Mouse (Mus musculus) CH12.LX (cell line): ENCODE data around the gene Dppa5a.

Experiments used
- CTCF ChIP-seq, 2 experiments: IDR thresholded peaks in 1 of 2; conservative IDR thresholded peaks in 1 of 2; 2 replicates each; pipeline ENCODE4 v1.5.1; 2011 to 2012; ENCODE audit warnings: low read depth in 2 of 2, low read length in 2 of 2, improper control_type of control experiment in 1 of 2, inconsistent platforms in 1 of 2, mild to moderate bottlenecking in 1 of 2, moderate library complexity in 1 of 2
- ELF1 ChIP-seq: IDR thresholded peaks from 2 replicates; pipeline ENCODE4 v1.6.1; 2014; ENCODE audit warnings: low read depth, mild to moderate bottlenecking, inconsistent platforms, low read length, improper control_type of control experiment
- GABPA ChIP-seq: IDR thresholded peaks from 2 replicates; pipeline ENCODE4 v1.6.1; 2012; ENCODE audit warnings: low read depth, low read length, improper control_type of control experiment, inconsistent platforms; ENCODE audit not compliant: insufficient replicate concordance
- HCFC1 ChIP-seq: IDR thresholded peaks from 2 replicates; pipeline ENCODE4 v1.6.1; 2012; ENCODE audit warnings: low read depth, mild to moderate bottlenecking, inconsistent platforms, low read length, improper control_type of control experiment
- MXI1 ChIP-seq: IDR thresholded peaks from 2 replicates; pipeline ENCODE4 v1.6.1; 2011; ENCODE audit warnings: mild to moderate bottlenecking, low read depth, low read length, improper control_type of control experiment
- POLR2A ChIP-seq: IDR thresholded peaks from 2 replicates; pipeline ENCODE4 v1.6.1; 2011; ENCODE audit warnings: low read depth, mild to moderate bottlenecking, improper control_type of control experiment, low read length
- RAD21 ChIP-seq: IDR thresholded peaks from 2 replicates; pipeline ENCODE4 v1.6.1; 2011; ENCODE audit warnings: low read depth, mild to moderate bottlenecking, low read length, improper control_type of control experiment, moderate library complexity
- TBP ChIP-seq: conservative IDR thresholded peaks from 2 replicates; pipeline ENCODE4 v1.6.1; 2011; ENCODE audit warnings: low read depth, low read length, improper control_type of control experiment
- ZKSCAN1 ChIP-seq: IDR thresholded peaks from 2 replicates; pipeline ENCODE4 v1.6.1; 2012; ENCODE audit warnings: low read depth, inconsistent platforms, low read length, improper control_type of control experiment, borderline replicate concordance
- ZNF384 ChIP-seq: IDR thresholded peaks from 2 replicates; pipeline ENCODE4 v1.6.1; 2012; ENCODE audit warnings: low read depth, low read length, improper control_type of control experiment, inconsistent platforms

DNA sequence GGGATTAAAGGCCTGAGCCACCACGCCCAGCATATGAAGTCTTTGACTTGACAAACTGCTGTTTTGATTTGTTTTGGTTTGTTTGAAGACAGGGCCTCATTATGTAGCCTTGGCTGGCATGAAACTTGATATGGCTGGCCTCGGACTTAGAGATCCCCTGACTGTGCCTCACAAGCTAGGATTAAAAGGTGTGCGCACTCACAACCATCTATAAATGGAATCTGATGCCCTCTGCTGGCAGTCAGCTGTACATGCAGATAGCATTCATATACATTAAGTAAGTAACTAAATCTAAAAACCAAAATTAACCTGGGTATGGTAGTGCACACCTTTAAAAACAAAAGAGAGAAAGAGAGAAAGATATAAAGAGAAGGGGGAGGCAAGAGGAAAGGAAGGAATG, 17.9 kb upstream of the Dppa5a start:
- TF ChIP-seq ELF1 (no peak), POLR2A (no peak), MXI1 (no peak), CTCF (conservative IDR thresholded peaks at IDR 0.05 in 1 of 2, IDR thresholded peaks at IDR 0.05 in 1 of 2; ENCODE audit: low read depth in 2 of 2, low read length in 2 of 2) (peak; percentile 23 to 60), TBP (no peak), RAD21 (peak; percentile 28), ZKSCAN1 (no peak), GABPA (no peak), HCFC1 (no peak), ZNF384 (no peak)
